Mouse (Mus musculus) small intestine, adult 2 months (tissue): Measurements from ENCODE around the gene Asxl1. TPM values are rescaled to one million over a fixed set of nuclear protein-coding genes. Genes with fewer than 3 reads are reported as not detected.

Source experiments
- H3K27ac ChIP-seq: fragments of 200-500 bp; 2 replicates; pipeline ENCODE4 v1.5.1; 2012; ENCODE audit warnings: low read depth, low read length, control low read depth, inconsistent platforms; ENCODE audit not compliant: insufficient read depth
- H3K27me3 ChIP-seq: fragments of 200-500 bp; 2 replicates; pipeline ENCODE4 v1.6.1; 2012; ENCODE audit warnings: mild to moderate bottlenecking, moderate library complexity, low read length, inconsistent platforms; ENCODE audit not compliant: control insufficient read depth, insufficient read depth
- H3K36me3 ChIP-seq: fragments of 200-500 bp; 2 replicates; pipeline ENCODE4 v1.6.1; 2012; ENCODE audit warnings: mild to moderate bottlenecking, low read length, control low read depth, inconsistent platforms; ENCODE audit not compliant: control insufficient read depth, insufficient read depth
- H3K4me1 ChIP-seq: fragments of 200-500 bp; 2 replicates; pipeline ENCODE4 v1.6.1; 2012; ENCODE audit warnings: low read length, inconsistent platforms, mixed read lengths; ENCODE audit not compliant: control insufficient read depth, insufficient read depth, insufficient read length
- H3K4me3 ChIP-seq: fragments of 200-500 bp; 2 replicates; pipeline ENCODE4 v1.5.1; 2012; ENCODE audit warnings: low read depth, mild to moderate bottlenecking, control low read depth, inconsistent platforms, low read length, moderate library complexity
- CTCF ChIP-seq: fragments of 200-500 bp; IDR thresholded peaks from 2 replicates; pipeline ENCODE4 v1.5.1; 2012; ENCODE audit warnings: low read depth, mild to moderate bottlenecking, control low read depth, inconsistent platforms, low read length, moderate library complexity, mixed read lengths; ENCODE audit not compliant: insufficient replicate concordance, insufficient read length; ENCODE audit errors: extremely low read depth
- POLR2A ChIP-seq: fragments of 200-500 bp; IDR thresholded peaks from 2 replicates; pipeline ENCODE4 v1.6.1; 2012; ENCODE audit warnings: low read depth, mild to moderate bottlenecking, control low read depth, inconsistent platforms, low read length, moderate library complexity
- WGBS: fragments of 180-500 bp; shearing (Covaris S2); methylation state at CpG from one replicate; pipeline ENCODE4 v1.1.7; 2018; 5-methylcytosine and 5-hydroxymethylcytosine counted together
- polyA plus RNA-seq: library from polyadenylated mRNA; depleted of rRNA; stranded (reverse); fragments of >200 nt; gene quantifications from 2 replicates; pipeline ENCODE4 v1.2.3, GENCODE M21; 2012

The Asxl1 gene
- polyA plus RNA-seq, 1 experiment: 6.7 TPM

GRCm38 (mm10) chr2:153433859-153434258 is 88.2 kb downstream of the Asxl1 start:
- Histone ChIP-seq H3K36me3 (peaks cover 24% of the 10 kb centered on the region), H3K27me3 (no peaks in the 10 kb centered on the region), H3K4me3 (no peak overlapping the region), H3K4me1 (peaks cover 40% of the 10 kb centered on the region), H3K27ac (no peak overlapping the region)
- 53% methylated on average over 3 of the region's 3 CpGs for WGBS
- TF ChIP-seq POLR2A (no peak), CTCF (no peak)

GRCm38 (mm10) chr2:153434880-153435831 is 89.5 kb downstream of the Asxl1 start:
- 26% methylated on average over 9 of the region's 9 CpGs for WGBS
- Histone ChIP-seq H3K27me3 (no peaks in the 10 kb centered on the region), H3K27ac (peak overlapping the region; percentile 56), H3K36me3 (peaks cover 19% of the 10 kb centered on the region), H3K4me3 (no peak overlapping the region), H3K4me1 (peaks cover 39% of the 10 kb centered on the region)
- TF ChIP-seq CTCF: no peak
- TF ChIP-seq POLR2A: no peak

GRCm38 (mm10) chr2:153436641-153437305 is 91.1 kb downstream of the Asxl1 start:
- peaks cover 6% of the 10 kb centered on the region for H3K36me3 ChIP-seq
- peaks cover 49% of the 10 kb centered on the region for H3K4me1 ChIP-seq
- H3K27me3 ChIP-seq: no peaks in the 10 kb centered on the region
- H3K27ac ChIP-seq: peak overlapping the region; percentile 66
- TF ChIP-seq CTCF (no peak), POLR2A (no peak)
- 12% methylated on average over 6 of the region's 6 CpGs for WGBS
- no peak overlapping the region for H3K4me3 ChIP-seq

- no peak overlapping the region for H3K4me3 ChIP-seq
- 28% methylated on average over 2 of the region's 2 CpGs for WGBS
Observed at GRCm38 (mm10) chr2:153437306-153437659, 91.7 kb downstream of the Asxl1 start.

GRCm38 (mm10) chr2:153440755-153441154 is 95.1 kb downstream of the Asxl1 start:
- no peaks in the 10 kb centered on the region for H3K36me3 ChIP-seq
- peak overlapping the region; percentile 72 for H3K27ac ChIP-seq
- WGBS: 13% methylated on average over 2 of the region's 2 CpGs
- no peak overlapping the region for H3K4me3 ChIP-seq
- no peak for TF ChIP-seq CTCF
- TF ChIP-seq POLR2A: no peak
- H3K27me3 ChIP-seq: no peaks in the 10 kb centered on the region
- H3K4me1 ChIP-seq: peaks cover 43% of the 10 kb centered on the region

More at GRCm38 (mm10) chr2:153437306-153437659, 91.7 kb downstream of the Asxl1 start:
- no peaks in the 10 kb centered on the region for H3K27me3 ChIP-seq
- peaks cover 6% of the 10 kb centered on the region for H3K36me3 ChIP-seq
- H3K27ac ChIP-seq: peak overlapping the region; percentile 66
- H3K4me1 ChIP-seq: peaks cover 53% of the 10 kb centered on the region
- TF ChIP-seq CTCF: no peak
- no peak for TF ChIP-seq POLR2A

GRCm38 (mm10) chr2:153441228-153441627 is 95.6 kb downstream of the Asxl1 start:
- Histone ChIP-seq H3K36me3 (no peaks in the 10 kb centered on the region), H3K4me3 (0 out of 2 replicates have a peak overlapping the region, but pooled peaks have one; percentile 13), H3K27ac (peak overlapping the region; percentile 80), H3K27me3 (no peaks in the 10 kb centered on the region), H3K4me1 (peaks cover 39% of the 10 kb centered on the region)
- WGBS: 17% methylated on average over 3 of the region's 3 CpGs
- TF ChIP-seq CTCF: no peak
- no peak for TF ChIP-seq POLR2A

- Histone ChIP-seq H3K27me3 (no peaks in the 10 kb centered on the region), H3K36me3 (no peaks in the 10 kb centered on the region), H3K4me3 (peak overlapping the region; percentile 40), H3K27ac (peak overlapping the region; percentile 80), H3K4me1 (peaks cover 28% of the 10 kb centered on the region)
- WGBS: 46% methylated on average over 5 of the region's 5 CpGs
- no peak for TF ChIP-seq POLR2A
- no peak for TF ChIP-seq CTCF
Observed at GRCm38 (mm10) chr2:153442720-153443119, 97.1 kb downstream of the Asxl1 start.
